Mouse (Mus musculus) hindbrain, embryonic 16.5 days (tissue): ENCODE results near the gene Ostm1. TPM values are rescaled to one million over a fixed set of nuclear protein-coding genes. Genes with fewer than 3 reads are reported as not detected.

Experiments
- ATAC-seq: fragments of 200-750 bp; cut with Nextera tagmentation; 2 replicates; pipeline ENCODE4 v1.8.0; 2017; ENCODE audit warnings: moderate TSS enrichment, moderate library complexity
- H3K27ac ChIP-seq: fragments of 300-500 bp; sonication (generic); 2 replicates; pipeline ENCODE4 v1.5.1; 2014; ENCODE audit warnings: low read depth, mild to moderate bottlenecking, control low read depth, low read length, moderate library complexity
- H3K27me3 ChIP-seq: fragments of 300-500 bp; sonication (generic); replicated peaks from 2 replicates; pipeline ENCODE4 v1.6.1; 2014; ENCODE audit warnings: low read length; ENCODE audit not compliant: control insufficient read depth, insufficient read depth
- H3K36me3 ChIP-seq: fragments of 300-500 bp; sonication (generic); 2 replicates; pipeline ENCODE4 v1.6.1; 2014; ENCODE audit warnings: mild to moderate bottlenecking, low read length, moderate library complexity, mixed read lengths; ENCODE audit not compliant: control insufficient read depth, insufficient read depth
- H3K4me1 ChIP-seq: fragments of 300-500 bp; sonication (generic); 2 replicates; pipeline ENCODE4 v1.6.1; 2014; ENCODE audit warnings: low read depth, low read length; ENCODE audit not compliant: control insufficient read depth, insufficient read depth
- H3K4me2 ChIP-seq: fragments of 300-500 bp; sonication (generic); 2 replicates; pipeline ENCODE4 v1.6.1; 2014; ENCODE audit warnings: mild to moderate bottlenecking, low read length, control low read depth, moderate library complexity
- H3K4me3 ChIP-seq: fragments of 300-500 bp; sonication (generic); 2 replicates; pipeline ENCODE4 v1.5.1; 2014; ENCODE audit warnings: mild to moderate bottlenecking, low read length, control low read depth, moderate library complexity
- H3K9ac ChIP-seq: fragments of 300-500 bp; sonication (generic); 2 replicates; pipeline ENCODE4 v1.6.1; 2014; ENCODE audit warnings: low read depth, mild to moderate bottlenecking, control low read depth, low read length, moderate library complexity
- H3K9me3 ChIP-seq: fragments of 300-500 bp; sonication (generic); 2 replicates; pipeline ENCODE4 v1.6.1; 2014; ENCODE audit warnings: mild to moderate bottlenecking, low read length, moderate library complexity; ENCODE audit not compliant: control insufficient read depth
- WGBS: fragments of 180-500 bp; shearing (Covaris S2); extraction: QIAGEN DNeasy Blood & Tissue Kit; methylation state at CpG from one replicate; pipeline ENCODE4 v1.1.7; 2014; 5-methylcytosine and 5-hydroxymethylcytosine counted together
- polyA plus RNA-seq: library from polyadenylated mRNA; unstranded; fragments of >200 nt; fragmentation: Nextera tagmentation; extraction: Ambion mirVana; gene quantifications from 2 replicates; pipeline ENCODE4 v1.2.1, GENCODE M21; 2015

Ostm1 gene
- polyA plus RNA-seq, 1 experiment from 2014 or later: 38.4 TPM

DNA sequence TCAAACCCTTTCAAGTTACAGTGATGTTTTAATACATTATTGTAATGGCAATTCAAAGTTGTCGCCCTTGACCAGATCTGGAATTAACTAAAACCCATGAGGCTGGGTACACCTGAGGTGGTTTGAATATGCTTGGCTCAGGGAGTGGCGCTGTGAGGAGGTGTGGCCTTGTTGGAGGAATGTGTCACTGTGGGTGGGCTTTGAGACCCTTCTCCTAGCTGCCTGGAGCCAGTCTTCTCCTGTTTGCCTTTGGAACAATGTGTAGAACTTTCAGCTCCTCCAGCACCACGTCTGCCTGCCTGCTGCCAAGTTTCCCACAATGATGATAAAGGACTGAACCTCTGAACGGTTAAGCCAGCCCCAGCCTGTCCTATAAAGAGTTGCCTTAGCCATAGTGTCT, 62.7 kb downstream of the Ostm1 start:
- H3K9ac ChIP-seq: no peak overlapping the region
- 51% methylated on average over 4 of the region's 4 CpGs for WGBS
- no peak overlapping the region for H3K4me2 ChIP-seq
- H3K4me3 ChIP-seq: no peak overlapping the region
- H3K36me3 ChIP-seq: no peaks in the 10 kb centered on the region
- H3K27me3 ChIP-seq: no peaks in the 10 kb centered on the region
- no peak overlapping the region for H3K27ac ChIP-seq
- ATAC-seq: no peak
- H3K4me1 ChIP-seq: no peaks in the 10 kb centered on the region
- no peaks in the 10 kb centered on the region for H3K9me3 ChIP-seq

DNA sequence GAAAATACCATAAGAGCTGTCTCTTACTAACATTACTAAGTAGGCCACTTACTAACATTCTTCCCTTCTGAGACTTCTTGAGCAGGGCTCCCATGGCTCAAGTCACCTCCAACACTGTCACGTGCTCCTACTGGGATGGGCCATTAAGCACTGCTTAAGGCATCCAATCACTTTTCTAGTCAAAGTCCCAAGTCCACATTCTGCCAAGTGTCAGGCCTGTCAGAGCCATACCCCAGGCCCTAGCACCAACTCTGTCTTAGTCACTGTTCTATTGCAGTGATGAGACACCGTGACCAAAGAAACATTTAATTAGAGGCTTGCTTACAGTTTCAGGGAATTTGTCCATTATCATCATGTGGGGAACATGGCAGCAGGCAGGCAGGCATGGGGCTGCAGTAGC, 78.3 kb downstream of the Ostm1 start:
- Histone ChIP-seq H3K27ac (no peak overlapping the region), H3K4me3 (no peak overlapping the region), H3K36me3 (no peaks in the 10 kb centered on the region), H3K4me2 (no peak overlapping the region), H3K4me1 (no peaks in the 10 kb centered on the region), H3K27me3 (no peaks in the 10 kb centered on the region), H3K9me3 (no peaks in the 10 kb centered on the region), H3K9ac (no peak overlapping the region)
- WGBS: 93% methylated on average over 2 of the region's 2 CpGs
- ATAC-seq: no peak

- Histone ChIP-seq H3K27ac (no peak overlapping the region), H3K4me1 (no peaks in the 10 kb centered on the region), H3K36me3 (no peaks in the 10 kb centered on the region), H3K9ac (no peak overlapping the region), H3K4me2 (no peak overlapping the region), H3K9me3 (no peaks in the 10 kb centered on the region; the same call in 1 of the 2 replicates), H3K27me3 (no peaks in the 10 kb centered on the region), H3K4me3 (no peak overlapping the region)
- WGBS: 87% methylated on average over 4 of the region's 4 CpGs
- ATAC-seq: no peak
Measured at GRCm38 (mm10) chr10:42669970-42670369, 86.3 kb downstream of the Ostm1 start.

- Histone ChIP-seq H3K27me3 (no peaks in the 10 kb centered on the region), H3K36me3 (no peaks in the 10 kb centered on the region), H3K9me3 (no peaks in the 10 kb centered on the region; the same call in 1 of the 2 replicates), H3K4me1 (no peaks in the 10 kb centered on the region), H3K4me3 (no peak overlapping the region), H3K27ac (no peak overlapping the region), H3K9ac (no peak overlapping the region), H3K4me2 (no peak overlapping the region)
- WGBS: 92% methylated on average over 3 of the region's 3 CpGs
- no peak for ATAC-seq
Measured at GRCm38 (mm10) chr10:42672798-42673197, 89.2 kb downstream of the Ostm1 start.

DNA sequence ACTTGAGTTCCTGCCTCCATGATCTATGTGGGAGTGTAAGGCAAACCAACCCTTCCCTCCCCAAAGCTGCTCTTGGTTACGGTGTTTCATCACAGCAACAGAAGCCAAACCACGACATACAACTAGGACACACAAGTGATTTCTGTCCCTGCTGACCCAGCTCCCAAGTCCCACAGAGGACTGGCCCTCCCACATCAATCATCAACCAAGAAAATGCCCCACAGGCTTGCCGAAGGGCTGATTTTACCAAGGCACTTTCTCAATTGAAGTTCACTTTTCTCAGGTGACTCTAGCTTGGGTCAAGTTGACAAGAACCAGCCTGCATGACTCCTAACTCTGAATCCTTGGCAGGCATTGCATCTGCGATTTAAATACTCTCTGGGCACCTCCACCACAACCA, 91.9 kb downstream of the Ostm1 start:
- Histone ChIP-seq H3K4me1 (peaks cover 11% of the 10 kb centered on the region), H3K4me3 (no peak overlapping the region), H3K27me3 (no peaks in the 10 kb centered on the region), H3K27ac (no peak overlapping the region), H3K9me3 (no peaks in the 10 kb centered on the region; the same call in 1 of the 2 replicates), H3K36me3 (no peaks in the 10 kb centered on the region), H3K9ac (no peak overlapping the region), H3K4me2 (no peak overlapping the region)
- 85% methylated on average over 4 of the region's 4 CpGs for WGBS
- no peak for ATAC-seq

DNA sequence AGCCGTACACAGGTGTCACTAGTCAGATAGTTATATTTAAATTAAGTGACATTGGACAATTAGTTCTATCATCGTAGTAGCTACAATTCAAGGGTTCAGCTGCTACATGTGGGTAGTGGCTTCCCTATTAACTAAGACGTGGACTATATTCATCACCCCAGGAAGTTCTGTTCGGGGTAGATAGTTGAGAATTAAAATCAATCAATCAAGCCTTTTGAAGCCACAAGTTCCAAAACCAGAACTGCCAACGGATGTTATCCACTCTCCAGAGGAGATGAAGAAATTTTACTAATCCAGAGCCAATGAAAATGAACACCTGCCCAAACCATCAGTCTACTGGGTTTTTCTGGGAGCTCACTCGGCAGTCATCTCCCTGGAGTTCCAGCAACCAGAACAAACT, 94.7 kb downstream of the Ostm1 start:
- WGBS: 47% methylated on average over 6 of the region's 6 CpGs
- Histone ChIP-seq H3K27ac (peak overlapping the region; percentile 48; the same call in 1 of the 2 replicates), H3K9me3 (no peaks in the 10 kb centered on the region; the same call in 1 of the 2 replicates), H3K4me2 (peak overlapping the region; percentile 83), H3K36me3 (no peaks in the 10 kb centered on the region), H3K27me3 (no peaks in the 10 kb centered on the region), H3K4me1 (peaks cover 11% of the 10 kb centered on the region), H3K9ac (peak overlapping the region; percentile 90), H3K4me3 (peak overlapping the region; percentile 92)
- ATAC-seq: peak; percentile 7; the same call in 1 of the 2 replicates

DNA sequence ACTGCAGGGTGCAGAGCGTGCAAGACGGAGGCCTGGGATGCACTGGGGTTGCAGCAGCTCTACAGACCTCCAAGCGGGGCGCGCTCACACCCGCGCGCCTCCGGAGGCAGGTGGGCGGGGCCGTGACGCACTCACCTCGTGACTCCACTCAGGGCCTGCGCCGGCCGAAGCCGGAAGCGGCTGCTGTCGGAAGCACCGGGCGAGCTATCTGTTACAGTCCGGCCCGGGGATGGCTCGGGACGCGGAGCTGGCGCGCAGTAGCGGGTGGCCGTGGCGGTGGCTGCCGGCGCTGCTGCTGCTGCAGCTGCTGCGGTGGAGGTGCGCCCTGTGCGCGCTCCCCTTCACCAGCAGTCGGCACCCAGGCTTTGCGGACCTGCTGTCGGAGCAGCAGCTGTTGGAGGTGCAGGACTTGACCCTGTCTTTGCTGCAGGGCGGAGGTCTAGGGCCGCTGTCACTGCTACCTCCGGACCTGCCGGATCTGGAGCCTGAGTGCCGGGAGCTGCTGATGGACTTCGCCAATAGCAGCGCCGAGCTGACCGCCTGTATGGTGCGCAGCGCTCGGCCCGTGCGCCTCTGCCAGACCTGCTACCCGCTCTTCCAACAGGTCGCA, 95.2 kb downstream of the Ostm1 start:
- peak; percentile 98 for ATAC-seq
- under 1% methylated on average over 55 of the region's 56 CpGs for WGBS
- peaks cover 2% of the 10 kb centered on the region for H3K36me3 ChIP-seq
- peak overlapping the region; percentile 90 for H3K9ac ChIP-seq
- H3K27me3 ChIP-seq: no peaks in the 10 kb centered on the region
- peaks cover 11% of the 10 kb centered on the region for H3K4me1 ChIP-seq
- no peaks in the 10 kb centered on the region for H3K9me3 ChIP-seq
- peak overlapping the region; percentile 92 for H3K4me3 ChIP-seq
- peak overlapping the region; percentile 78 for H3K27ac ChIP-seq
- peak overlapping the region; percentile 83 for H3K4me2 ChIP-seq

- H3K9me3 ChIP-seq: no peaks in the 10 kb centered on the region
- no peaks in the 10 kb centered on the region for H3K27me3 ChIP-seq
- H3K4me3 ChIP-seq: peak overlapping the region; percentile 92
- H3K36me3 ChIP-seq: peaks cover 8% of the 10 kb centered on the region
- H3K27ac ChIP-seq: no peak overlapping the region
- WGBS: 11% methylated on average over 10 of the region's 10 CpGs
- H3K9ac ChIP-seq: peak overlapping the region; percentile 90
- peaks cover 11% of the 10 kb centered on the region for H3K4me1 ChIP-seq
- no peak for ATAC-seq
- H3K4me2 ChIP-seq: peak overlapping the region; percentile 83
Measured at GRCm38 (mm10) chr10:42679586-42679985, 96.0 kb downstream of the Ostm1 start.

DNA sequence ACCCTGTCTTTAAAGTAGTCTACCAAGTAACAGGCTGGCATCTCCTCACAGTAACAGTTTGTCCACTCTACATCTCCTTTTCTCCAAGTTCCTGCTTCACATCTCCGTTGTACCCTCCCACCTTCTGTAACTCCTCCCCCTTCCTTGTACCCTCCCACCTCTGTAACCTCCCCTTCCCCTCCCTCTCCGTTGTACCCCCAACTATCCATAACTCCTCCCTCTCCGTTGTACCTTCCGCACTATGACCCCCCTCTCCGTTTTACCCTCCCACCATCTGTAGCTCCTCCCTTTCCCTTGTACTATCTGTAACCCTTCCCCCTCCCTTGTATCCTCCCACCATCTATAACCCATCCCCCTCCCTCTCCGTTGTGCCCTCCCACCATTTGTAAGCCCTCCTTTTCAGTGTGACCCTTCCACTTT, 97.0 kb downstream of the Ostm1 start:
- Histone ChIP-seq H3K27ac (no peak overlapping the region), H3K4me2 (peak overlapping the region; percentile 83; the same call in 1 of the 2 replicates), H3K9me3 (no peaks in the 10 kb centered on the region), H3K4me1 (peaks cover 11% of the 10 kb centered on the region), H3K9ac (no peak overlapping the region), H3K36me3 (peaks cover 8% of the 10 kb centered on the region), H3K4me3 (no peak overlapping the region), H3K27me3 (no peaks in the 10 kb centered on the region)
- no peak for ATAC-seq
- whole genome bisulfite sequencing: 17% methylated on average over 6 of the region's 6 CpGs
